In the genomic region with DNA sequence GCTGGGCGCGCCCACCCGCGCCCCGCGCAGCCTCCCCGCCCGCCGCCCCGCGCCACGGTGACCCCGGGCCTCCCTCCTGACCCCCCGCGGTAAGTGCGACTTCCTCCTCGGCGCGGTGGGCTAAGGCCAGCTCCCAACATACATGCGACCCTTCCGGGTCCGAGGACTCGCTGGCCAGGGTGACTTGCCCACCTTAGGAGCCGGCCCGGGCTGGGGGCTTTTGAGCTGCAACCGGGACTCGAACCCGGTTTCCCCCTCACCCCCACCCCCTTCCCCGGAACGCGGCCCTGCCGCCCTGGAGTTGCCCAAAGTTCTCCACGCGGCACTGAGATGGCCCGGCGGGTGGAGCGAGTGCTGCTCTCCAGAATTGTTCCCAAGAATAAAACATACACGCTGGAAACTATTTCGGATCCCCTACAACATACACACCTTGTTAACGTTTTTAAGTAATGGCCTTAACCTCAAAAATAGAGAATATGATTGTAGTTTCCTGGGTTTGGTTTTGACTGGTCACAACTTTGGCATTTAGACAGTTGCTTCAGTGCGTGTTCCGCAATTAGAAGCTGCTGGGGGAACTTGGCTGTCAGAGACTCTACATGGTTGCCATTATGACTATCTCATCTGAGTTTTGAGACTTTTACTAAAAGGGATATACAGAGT, we compare ENCODE assay signal across 8 mouse cellular contexts. TPM values are rescaled to one million over a fixed set of nuclear protein-coding genes. Genes with fewer than 3 reads are reported as not detected.
A peak's percentile ranks its signal among the peaks of the same experiment; 100 is the strongest.
DNase-seq lines count a peak whose midpoint lies in the region; ATAC-seq and TF ChIP-seq lines count a peak whose summit lies in the region.

No protein-coding gene starts in this region.

- no peak for TF ChIP-seq POLR2A in cerebellum, adult 2 months (IDR thresholded peaks at IDR 0.05; ENCODE audit: borderline replicate concordance, insufficient read depth, low read length)

- no peak; the same call in 1 of the 2 replicates for ATAC-seq in forebrain, embryonic 13.5 days
- peak; percentile 45 for ATAC-seq in limb, embryonic 15.5 days (ENCODE audit: insufficient number of reproducible peaks, low FRiP score, low TSS enrichment, low read depth)
- ATAC-seq in midbrain, embryonic 15.5 days (replicated peaks), result peak; percentile 69

- H3K27ac ChIP-seq in cerebellum, adult 2 months (ENCODE audit: insufficient read depth, low read length), result no peak overlapping the region
- H3K27ac ChIP-seq in forebrain, embryonic 13.5 days, result peak overlapping the region; percentile 54
- peak overlapping the region; percentile 79 for H3K27ac ChIP-seq in limb, embryonic 15.5 days
- H3K27ac ChIP-seq in midbrain, embryonic 15.5 days, result peak overlapping the region; percentile 66; the same call in 1 of the 2 replicates

- peak; percentile 4 to 24 for DNase-seq in cerebellum, adult 2 months
- no peak for DNase-seq in cerebellum, adult 9-10 months
- DNase-seq in adrenal gland, adult 2 months, result peak; percentile 72
- DNase-seq in heart, postnatal 4 days, result peak; percentile 43
- DNase-seq in testis, postnatal 14 days (ENCODE audit: low spot score), result peak; percentile 31

- no peaks in the 10 kb centered on the region for H3K9me3 ChIP-seq in forebrain, embryonic 13.5 days (replicated peaks)
- H3K9me3 ChIP-seq in limb, embryonic 15.5 days, result no peaks in the 10 kb centered on the region
- H3K9me3 ChIP-seq in midbrain, embryonic 15.5 days, result no peaks in the 10 kb centered on the region

- H3K4me1 ChIP-seq in cerebellum, adult 2 months (ENCODE audit: control insufficient read depth, insufficient read depth, low read length), result no peaks in the 10 kb centered on the region
- H3K4me1 ChIP-seq in forebrain, embryonic 13.5 days, result peaks cover 7% of the 10 kb centered on the region; the same call in 1 of the 2 replicates
- peaks cover 11% of the 10 kb centered on the region; the same call in 1 of the 2 replicates for H3K4me1 ChIP-seq in limb, embryonic 15.5 days
- H3K4me1 ChIP-seq in midbrain, embryonic 15.5 days, result peaks cover 11% of the 10 kb centered on the region; the same call in 1 of the 2 replicates

- H3K4me2 ChIP-seq in forebrain, embryonic 13.5 days, result peak overlapping the region; percentile 80
- H3K4me2 ChIP-seq in limb, embryonic 15.5 days, result peak overlapping the region; percentile 82
- peak overlapping the region; percentile 91 for H3K4me2 ChIP-seq in midbrain, embryonic 15.5 days

- H3K36me3 ChIP-seq in forebrain, embryonic 13.5 days (ENCODE audit: poor library complexity, severe bottlenecking), result no peaks in the 10 kb centered on the region
- no peaks in the 10 kb centered on the region for H3K36me3 ChIP-seq in limb, embryonic 15.5 days
- no peaks in the 10 kb centered on the region for H3K36me3 ChIP-seq in midbrain, embryonic 15.5 days (replicated peaks)

- H3K27me3 ChIP-seq in cerebellum, adult 2 months (ENCODE audit: control insufficient read depth, insufficient read depth, low read length), result no peaks in the 10 kb centered on the region
- H3K27me3 ChIP-seq in forebrain, embryonic 13.5 days, result no peaks in the 10 kb centered on the region
- no peaks in the 10 kb centered on the region for H3K27me3 ChIP-seq in limb, embryonic 15.5 days
- H3K27me3 ChIP-seq in midbrain, embryonic 15.5 days (replicated peaks), result no peaks in the 10 kb centered on the region

- no peak for TF ChIP-seq CTCF in cerebellum, adult 2 months (IDR thresholded peaks at IDR 0.05; ENCODE audit: borderline replicate concordance, insufficient read depth, low read depth, low read length)

- WGBS in cerebellum, adult 2 months, result 9% methylated on average over 32 of the region's 42 CpGs
- WGBS in forebrain, embryonic 13.5 days, result 3% methylated on average over 38 of the region's 42 CpGs
- 2% methylated on average over 32 of the region's 42 CpGs for WGBS in limb, embryonic 15.5 days
- 3% methylated on average over 40 of the region's 42 CpGs for WGBS in midbrain, embryonic 15.5 days

- H3K9ac ChIP-seq in forebrain, embryonic 13.5 days, result peak overlapping the region; percentile 82
- peak overlapping the region; percentile 74 for H3K9ac ChIP-seq in limb, embryonic 15.5 days
- H3K9ac ChIP-seq in midbrain, embryonic 15.5 days, result peak overlapping the region; percentile 71

- H3K4me3 ChIP-seq in cerebellum, adult 2 months (replicated peaks; ENCODE audit: insufficient read depth, low read depth, low read length), result peak overlapping the region; percentile 84
- peak overlapping the region; percentile 79 for H3K4me3 ChIP-seq in forebrain, embryonic 13.5 days
- peak overlapping the region; percentile 83 for H3K4me3 ChIP-seq in limb, embryonic 15.5 days
- peak overlapping the region; percentile 84 for H3K4me3 ChIP-seq in midbrain, embryonic 15.5 days

RNA-seq across cellular contexts. Expression of gene Klhl5, which starts 0.6 kb away (rescaled TPM):
- 33.6 and 36.0 TPM in 2 replicates for polyA plus RNA-seq in cerebellum, adult 2 months (2012; rRNA removed)
- total RNA-seq in adrenal gland, adult 2 months (2021), result 10 to 100 TPM; 48.6 to 63.2 TPM
- 31.4 and 36.7 TPM in 2 replicates for polyA plus RNA-seq in adrenal gland, adult 2 months (2012; rRNA removed)
- 51.7 and 53.4 TPM in 2 replicates for polyA plus RNA-seq in forebrain, embryonic 13.5 days (2015; fragmentation: Nextera tagmentation; extraction: Ambion mirVana)
- total RNA-seq in heart, postnatal 4 days (2021), result 10 to 100 TPM; 21.5 to 22.8 TPM
- 13.3 and 17.6 TPM in 2 replicates for polyA plus RNA-seq in limb, embryonic 15.5 days (2015; fragmentation: Nextera tagmentation; extraction: Ambion mirVana)
- polyA plus RNA-seq in midbrain, embryonic 15.5 days (2015; fragmentation: Nextera tagmentation; extraction: Ambion mirVana), result 51.9 and 53.0 TPM in 2 replicates

RNA-seq across cellular contexts. Expression of gene Tmem156, which starts 16.0 kb away (rescaled TPM):
- 0.08 and 0.16 TPM in 2 replicates for polyA plus RNA-seq in cerebellum, adult 2 months (2012; rRNA removed)
- under 1 TPM; 0.37 to 0.38 TPM for total RNA-seq in adrenal gland, adult 2 months (2021)
- not detected in 2 replicates for polyA plus RNA-seq in adrenal gland, adult 2 months (2012; rRNA removed)
- not detected in 2 replicates for polyA plus RNA-seq in forebrain, embryonic 13.5 days (2015; fragmentation: Nextera tagmentation; extraction: Ambion mirVana)
- total RNA-seq in heart, postnatal 4 days (2021), result under 1 TPM; 0.19 to 0.20 TPM
- 0.55 and 1.2 TPM in 2 replicates for polyA plus RNA-seq in limb, embryonic 15.5 days (2015; fragmentation: Nextera tagmentation; extraction: Ambion mirVana)
- 0.11 and 0.22 TPM in 2 replicates for polyA plus RNA-seq in midbrain, embryonic 15.5 days (2015; fragmentation: Nextera tagmentation; extraction: Ambion mirVana)
